Mouse (Mus musculus): ENCODE results near the gene Gart.

The Gart gene

GRCm38 (mm10) chr16:91646681-91647419 lies at the start of gene Gart:
TSS of gene Gart (minus strand) at chr16:91646952.
- peak; percentile 79 to 92 for DNase-seq (ENCODE audit: low spot score in 2 of 2)

- no peak for DNase-seq (ENCODE audit: low spot score in 2 of 2)
Measured at GRCm38 (mm10) chr16:91695108-91695755, 48.5 kb upstream of the Gart start.

DNA sequence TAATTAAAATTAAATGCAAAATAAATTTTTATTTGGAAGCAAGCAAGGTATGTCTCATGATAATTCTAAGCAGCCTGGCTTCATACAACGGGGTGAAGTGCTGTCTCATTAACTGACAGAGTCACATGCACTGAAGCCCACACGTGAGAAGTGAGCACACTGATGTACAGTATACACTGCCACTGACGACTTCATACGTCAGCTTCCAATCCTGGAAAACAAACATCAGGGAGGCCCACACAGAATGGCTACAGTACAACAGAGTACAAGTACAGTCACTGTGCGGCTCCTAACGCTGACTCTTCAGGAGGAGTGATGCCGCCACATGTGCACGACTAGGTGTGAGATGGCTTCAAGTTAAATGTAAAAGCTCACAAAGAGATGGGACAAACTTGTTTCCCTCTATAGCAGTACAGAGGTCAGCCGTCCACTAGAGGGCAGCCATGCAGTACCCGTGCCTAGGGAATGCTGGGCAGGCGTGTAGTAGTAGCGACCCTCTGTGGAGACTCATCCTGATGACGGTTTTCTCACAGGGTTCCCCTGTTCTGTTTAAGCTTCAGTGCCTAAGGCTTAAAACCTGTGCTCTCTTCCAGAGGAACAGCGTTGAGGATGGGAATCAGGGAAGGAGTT lies 47.8 kb upstream of the Gart start:
- DNase-seq (ENCODE audit: low spot score in 2 of 2): peak in 1 of 2 experiments; percentile 80

- DNase-seq (ENCODE audit: low spot score in 2 of 2): no peak
Measured at GRCm38 (mm10) chr16:91689791-91690190, 43.0 kb upstream of the Gart start.

DNA sequence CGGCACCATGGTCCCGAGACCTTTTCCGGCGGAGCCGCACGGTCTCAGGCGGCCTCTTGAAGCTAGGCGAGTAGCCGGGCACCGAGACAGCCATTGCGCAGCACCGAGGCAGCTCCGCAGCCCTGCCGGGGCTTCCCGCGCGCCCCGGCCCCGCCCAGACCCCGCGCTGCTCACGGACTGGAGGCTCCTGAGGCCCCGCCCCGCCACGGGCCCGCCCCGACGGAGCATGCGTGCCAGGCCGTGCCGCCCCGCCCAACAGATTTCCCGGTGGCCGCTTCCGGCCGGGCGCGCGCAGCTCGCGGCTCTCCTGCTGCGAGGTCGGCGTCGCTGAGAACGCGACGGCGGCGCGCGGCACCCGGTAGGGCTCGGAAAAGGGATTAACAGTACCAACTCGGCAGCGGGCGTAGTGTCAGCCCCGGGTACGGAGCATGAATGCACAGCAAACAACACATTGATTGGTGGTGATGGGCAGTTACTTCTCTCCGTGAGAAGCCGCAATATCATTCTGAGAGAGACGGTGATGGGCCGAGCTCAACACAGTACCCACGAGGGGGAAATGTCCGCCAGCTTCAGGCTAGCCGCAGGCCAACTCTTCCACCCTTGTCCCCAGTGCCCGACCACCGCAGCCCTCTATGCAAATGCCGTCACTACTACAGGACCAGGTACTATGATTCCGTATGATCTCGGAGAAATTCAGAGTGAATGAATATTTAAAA lies 42.0 kb upstream of the Gart start, which contains the start of gene Donson:
Gene Donson, minus strand, starts transcription at position 152 of the 716 bp plus-strand sequence.
- DNase-seq (ENCODE audit: low spot score in 2 of 2): peak; percentile 68 to 87

DNA sequence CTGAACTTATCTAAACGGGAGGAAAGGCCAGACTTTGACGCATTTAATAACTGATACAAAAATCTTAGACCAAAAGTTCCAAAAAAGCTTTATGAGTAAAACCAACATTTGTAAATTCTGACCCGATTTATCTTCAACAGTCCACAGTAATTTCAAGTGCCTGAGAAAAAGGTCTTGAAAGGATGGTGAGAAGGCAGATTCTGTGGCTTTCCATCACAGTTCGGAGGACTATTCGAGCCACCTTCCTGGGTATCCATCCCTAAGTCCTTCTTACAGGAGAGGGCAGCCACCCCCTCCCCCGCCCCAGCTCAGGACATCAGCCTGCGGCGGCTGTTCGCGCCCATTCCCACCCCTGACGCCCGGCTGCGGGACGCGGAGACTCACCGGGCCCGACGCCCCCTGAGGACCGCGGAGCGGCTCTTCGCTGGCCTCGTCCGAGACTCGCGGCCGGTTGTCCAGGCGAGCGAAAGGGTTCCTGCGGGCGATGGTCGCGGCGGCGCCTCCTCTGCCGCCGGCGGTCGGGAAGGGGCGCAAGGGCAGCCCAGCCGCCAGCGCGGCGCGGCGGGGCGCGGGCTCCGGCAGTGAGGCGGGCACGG lies 41.4 kb upstream of the Gart start:
- no peak for DNase-seq (ENCODE audit: low spot score in 2 of 2)

- DNase-seq (ENCODE audit: low spot score in 2 of 2): no peak
Measured at GRCm38 (mm10) chr16:91686369-91686768, 39.6 kb upstream of the Gart start.

DNA sequence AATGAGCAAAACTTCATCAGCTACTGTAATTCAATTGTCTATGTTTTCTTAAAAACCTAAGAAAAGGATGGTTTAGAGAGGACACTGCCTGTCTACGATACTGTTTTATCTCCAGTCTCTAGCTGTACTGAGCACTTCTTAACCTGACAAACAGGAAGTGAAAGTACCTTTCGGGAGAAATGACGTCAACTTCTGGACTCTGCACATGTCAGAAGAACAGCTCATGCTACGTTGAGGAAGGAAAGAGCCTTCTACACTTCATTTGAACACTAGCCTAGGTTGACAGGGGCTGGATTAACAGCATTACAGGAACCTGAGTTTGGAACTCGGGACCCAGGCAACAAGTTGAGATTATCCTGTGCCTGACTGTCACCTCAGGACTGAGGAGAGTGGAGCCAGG lies 38.8 kb upstream of the Gart start:
- DNase-seq (ENCODE audit: low spot score in 2 of 2): no peak

DNA sequence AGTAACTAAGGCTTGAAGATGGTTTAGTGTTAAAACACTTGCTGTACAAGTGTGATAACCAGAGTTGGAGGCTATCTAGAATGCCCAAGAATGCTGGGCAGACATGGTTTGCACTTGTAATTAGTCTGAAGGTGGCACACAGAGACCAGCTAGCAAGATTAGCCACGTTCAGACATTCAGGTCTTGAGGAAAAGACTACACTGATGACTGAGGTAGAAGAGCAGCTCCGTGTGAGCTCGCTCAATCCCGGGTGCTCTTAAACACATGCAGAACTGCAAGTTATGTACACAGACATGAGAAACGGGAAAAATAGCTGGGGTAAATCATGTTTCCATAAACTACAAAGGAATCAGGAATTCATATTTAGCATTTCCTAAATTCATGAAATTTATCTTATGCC lies 33.9 kb upstream of the Gart start:
- no peak for DNase-seq (ENCODE audit: low spot score in 2 of 2)

DNA sequence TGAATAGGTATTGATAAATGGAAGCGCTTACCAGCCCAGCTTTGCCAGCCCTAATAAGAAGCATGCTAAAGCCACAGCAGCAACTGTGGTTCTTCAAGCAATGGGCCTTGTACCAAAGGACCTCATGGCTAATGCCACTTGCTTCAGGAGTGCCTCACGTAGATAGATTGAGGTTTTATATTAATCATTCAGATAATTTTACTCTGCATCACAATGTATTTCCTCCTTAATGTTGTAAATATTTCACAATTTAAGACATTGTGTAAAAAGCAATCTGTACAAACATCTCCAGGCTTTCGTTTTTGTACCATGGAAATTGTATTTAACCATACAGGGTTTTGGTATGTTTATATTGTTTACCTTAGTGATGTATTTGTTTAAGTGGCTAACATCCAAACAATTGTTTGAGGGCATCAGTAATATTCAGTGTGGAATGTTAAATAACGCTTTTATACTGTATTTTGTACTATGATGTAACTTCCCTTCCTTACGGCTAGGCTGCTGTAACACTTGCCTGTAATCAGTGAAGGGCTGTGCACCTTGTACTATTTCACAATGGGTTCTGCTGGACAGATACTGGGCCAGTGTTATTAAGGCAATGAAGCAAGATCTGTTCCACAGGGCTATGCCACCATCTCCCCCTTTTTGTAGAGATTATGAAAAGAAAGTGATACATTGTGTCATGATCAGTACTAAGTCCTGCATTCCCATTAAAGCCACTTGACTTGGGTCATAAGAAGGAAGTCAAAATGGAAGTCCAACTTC lies 31.6 kb upstream of the Gart start:
- DNase-seq (ENCODE audit: low spot score in 2 of 2): no peak

DNA sequence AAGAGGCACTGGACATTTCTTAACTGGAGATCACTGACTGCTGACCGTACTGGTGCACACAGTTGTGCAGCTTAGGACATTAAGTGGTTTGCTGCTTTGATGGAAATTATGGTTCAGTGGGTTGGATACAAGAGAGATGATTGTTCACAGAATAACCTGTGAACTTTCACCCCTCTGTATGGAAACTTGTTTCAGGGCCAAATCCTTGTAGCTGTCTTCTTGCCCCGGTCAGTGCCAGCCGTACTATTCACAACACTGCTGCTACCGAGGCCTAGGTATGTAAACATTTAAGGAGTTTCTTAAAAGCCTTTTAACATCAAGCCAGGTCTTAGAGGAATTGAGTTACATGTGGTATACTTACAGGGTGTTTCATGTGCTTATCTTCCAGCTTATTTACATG lies 27.7 kb upstream of the Gart start:
- DNase-seq (ENCODE audit: low spot score in 2 of 2): no peak

DNA sequence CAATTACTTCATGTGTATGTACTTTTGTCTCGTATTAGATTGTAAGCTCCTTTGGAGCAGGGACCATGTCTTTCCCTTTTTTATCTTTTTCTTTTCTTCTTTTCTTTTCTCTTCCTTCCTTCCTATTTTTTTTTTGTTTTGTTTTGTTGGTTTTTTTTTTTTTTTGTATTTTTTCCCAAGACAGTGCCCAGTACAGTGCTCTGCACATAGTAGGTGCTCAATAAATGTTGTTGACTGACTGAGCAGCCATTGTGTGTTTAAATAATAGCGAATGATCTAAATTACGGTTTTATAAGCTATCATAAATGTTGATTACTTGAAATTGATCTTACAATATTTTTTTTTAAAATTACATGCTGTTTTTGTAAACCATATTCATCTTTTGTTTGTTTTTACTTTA lies 17.0 kb upstream of the Gart start:
- DNase-seq (ENCODE audit: low spot score in 2 of 2): no peak

GRCm38 (mm10) chr16:91662336-91662735 lies 15.6 kb upstream of the Gart start:
- peak in 1 of 2 experiments; percentile 31 for DNase-seq (ENCODE audit: low spot score in 2 of 2)

DNA sequence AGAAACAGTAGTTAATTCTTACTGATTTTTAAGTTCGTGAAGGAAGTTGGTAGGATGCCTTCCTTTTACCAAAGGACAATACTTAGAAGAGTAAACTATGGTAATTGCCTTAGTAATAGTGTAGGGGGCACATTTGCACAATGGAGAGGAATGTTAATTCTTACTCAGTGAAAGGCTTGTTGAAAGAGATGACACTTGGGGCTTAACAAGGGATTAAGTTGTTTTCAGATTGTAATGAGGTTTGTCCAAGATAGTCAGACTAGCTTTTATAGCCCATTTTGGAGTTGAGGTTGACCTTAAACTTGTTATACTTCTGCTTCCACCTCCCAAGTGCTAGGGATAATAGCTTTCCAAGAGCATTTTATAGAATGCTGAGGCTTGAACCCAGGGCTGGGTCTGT lies 14.6 kb upstream of the Gart start:
- no peak for DNase-seq (ENCODE audit: low spot score in 2 of 2)

- DNase-seq (ENCODE audit: low spot score in 2 of 2): no peak
Measured at GRCm38 (mm10) chr16:91659798-91660197, 13.0 kb upstream of the Gart start.

DNA sequence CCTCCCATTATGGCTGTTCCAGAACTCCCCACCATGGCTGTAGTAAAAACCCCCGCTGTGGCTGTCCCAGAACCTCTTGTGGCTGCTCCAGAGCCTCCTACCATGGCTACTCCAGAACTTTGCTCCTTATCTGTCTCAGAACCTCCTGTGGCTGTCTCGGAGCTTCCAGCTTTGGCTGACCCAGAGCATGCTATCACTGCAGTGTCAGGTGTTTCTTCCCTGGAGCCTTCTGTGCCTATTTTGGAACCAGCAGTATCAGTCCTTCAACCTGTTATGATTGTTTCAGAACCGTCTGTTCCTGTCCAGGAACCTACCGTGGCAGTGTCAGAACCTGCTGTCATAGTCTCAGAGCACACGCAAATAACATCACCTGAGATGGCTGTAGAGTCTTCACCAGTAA lies 11.7 kb upstream of the Gart start:
- no peak for DNase-seq (ENCODE audit: low spot score in 2 of 2)

- DNase-seq (ENCODE audit: low spot score in 2 of 2): no peak
Measured at GRCm38 (mm10) chr16:91657285-91657684, 10.5 kb upstream of the Gart start.

DNA sequence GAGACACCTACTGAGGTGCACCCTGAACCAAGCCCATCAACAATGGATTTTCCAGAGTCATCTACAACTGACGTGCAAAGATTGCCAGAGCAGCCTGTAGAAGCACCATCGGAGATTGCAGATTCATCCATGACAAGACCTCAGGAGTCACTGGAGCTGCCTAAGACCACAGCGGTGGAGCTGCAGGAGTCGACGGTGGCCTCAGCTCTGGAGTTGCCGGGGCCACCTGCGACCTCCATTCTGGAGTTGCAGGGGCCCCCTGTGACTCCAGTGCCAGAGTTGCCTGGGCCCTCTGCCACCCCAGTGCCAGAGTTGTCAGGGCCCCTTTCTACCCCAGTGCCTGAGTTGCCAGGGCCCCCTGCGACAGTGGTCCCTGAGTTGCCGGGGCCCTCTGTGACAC lies 8.5 kb upstream of the Gart start:
- no peak for DNase-seq (ENCODE audit: low spot score in 2 of 2)

GRCm38 (mm10) chr16:91652191-91652590 lies 5.4 kb upstream of the Gart start:
- DNase-seq (ENCODE audit: low spot score in 2 of 2): no peak

- DNase-seq (ENCODE audit: low spot score in 2 of 2): no peak
Measured at GRCm38 (mm10) chr16:91649781-91650180, 3.0 kb upstream of the Gart start.

GRCm38 (mm10) chr16:91649246-91649645 lies 2.5 kb upstream of the Gart start:
- DNase-seq (ENCODE audit: low spot score in 2 of 2): no peak

Measured in left cerebral cortex, adult 9 months (tissue).